Mouse (Mus musculus) embryo, embryonic 11 days (tissue): ENCODE measurements at regions not wholly inside any gene's neighbourhood (a gene's known extent, or its start where the extent isn't known, plus 50 kb on each side); places are given as distances from the start of the nearest gene placed in this dataset.

Experiments used
- DNase-seq: peaks from one replicate; pipeline ENCODE4 v3.0.0-alpha.2; 2015

GRCm38 (mm10) chr5:45119757-45120156 lies 320.3 kb upstream of the Ldb2 start:
- DNase-seq = no peak

GRCm38 (mm10) chr5:45111246-45111645 lies 311.8 kb upstream of the Ldb2 start:
- DNase-seq = no peak

- no peak for DNase-seq
These were observed 311.3 kb upstream of the Ldb2 start for GRCm38 (mm10) chr5:45110797-45111196.

GRCm38 (mm10) chr5:45105236-45105816 lies 305.8 kb upstream of the Ldb2 start:
- DNase-seq = no peak

GRCm38 (mm10) chr5:45103763-45104428 lies 304.4 kb upstream of the Ldb2 start:
- no peak for DNase-seq

- peak; percentile 22 for DNase-seq
These were observed 303.2 kb upstream of the Ldb2 start for GRCm38 (mm10) chr5:45102661-45103060.

- no peak for DNase-seq
These were observed 302.3 kb upstream of the Ldb2 start for GRCm38 (mm10) chr5:45101777-45102176.

- no peak for DNase-seq
These were observed 299.6 kb upstream of the Ldb2 start for GRCm38 (mm10) chr5:45099082-45099481.

- DNase-seq = no peak
These were observed 298.5 kb upstream of the Ldb2 start for GRCm38 (mm10) chr5:45097941-45098340.

GRCm38 (mm10) chr5:45084741-45085140 lies 285.3 kb upstream of the Ldb2 start:
- no peak for DNase-seq

- DNase-seq = no peak
These were observed 283.1 kb upstream of the Ldb2 start for GRCm38 (mm10) chr5:45082601-45083000.

- DNase-seq = no peak
These were observed 276.9 kb upstream of the Ldb2 start for GRCm38 (mm10) chr5:45076347-45076890.

- no peak for DNase-seq
These were observed 275.7 kb upstream of the Ldb2 start for GRCm38 (mm10) chr5:45075195-45075594.

- DNase-seq = no peak
These were observed 273.0 kb upstream of the Ldb2 start for GRCm38 (mm10) chr5:45072529-45072928.

GRCm38 (mm10) chr5:45065917-45066699 lies 266.6 kb upstream of the Ldb2 start:
- DNase-seq = peak; percentile 26

GRCm38 (mm10) chr5:45062567-45062966 lies 263.1 kb upstream of the Ldb2 start:
- peak; percentile 24 for DNase-seq

- no peak for DNase-seq
These were observed 255.9 kb upstream of the Ldb2 start for GRCm38 (mm10) chr5:45055276-45055959.

GRCm38 (mm10) chr5:45049410-45049809 lies 249.9 kb upstream of the Ldb2 start:
- DNase-seq = peak; percentile 16

GRCm38 (mm10) chr5:45042914-45043313 lies 243.4 kb upstream of the Ldb2 start:
- DNase-seq = no peak

GRCm38 (mm10) chr5:45036430-45036829 lies 236.9 kb upstream of the Ldb2 start:
- DNase-seq = no peak

- DNase-seq = no peak
These were observed 233.7 kb upstream of the Ldb2 start for GRCm38 (mm10) chr5:45033146-45033545.

GRCm38 (mm10) chr5:45027876-45028275 lies 228.4 kb upstream of the Ldb2 start:
- no peak for DNase-seq

- no peak for DNase-seq
These were observed 225.9 kb upstream of the Ldb2 start for GRCm38 (mm10) chr5:45025383-45025782.
